20 mouse cellular contexts compared by ENCODE assay signal in genomic region chr2:156643406-156643805, GRCm38 (mm10). TPM values are rescaled to one million over a fixed set of nuclear protein-coding genes. Genes with fewer than 3 reads are reported as not detected.
DNase-seq lines count a peak whose midpoint lies in the region; ATAC-seq and TF ChIP-seq lines count a peak whose summit lies in the region.
"Had no signal": no experiment of that assay in that cellular context is flagged by ENCODE, and none has a peak within 500 bp of the region (broad histone marks: within the 10 kb centered on the region; RNA-seq: fewer than 3 reads in every experiment).

No protein-coding gene starts in this region.

- no peak for TF ChIP-seq POLR2A in ES-Bruce4 (IDR thresholded peaks at IDR 0.05; ENCODE audit: insufficient read depth, low read length)

- peak; percentile 35; the same call in 1 of the 2 replicates for TF ChIP-seq EP300 in ES-Bruce4 (IDR thresholded peaks at IDR 0.05; ENCODE audit: insufficient read depth, low read depth, low read length)

- no peak for DNase-seq in midbrain, embryonic 10.5 days (ENCODE audit: low spot score)
- no peak for DNase-seq in midbrain, embryonic 14.5 days
- DNase-seq in ES-E14 (ENCODE audit: low read depth, low spot score) (no peak), ZHBTc4 (ENCODE audit: low read depth, low spot score) (peak; percentile 64)
- no peak for DNase-seq in adrenal gland, adult 8-10 months
- no peak for DNase-seq in spleen, postnatal 36 days (ENCODE audit: low spot score in 2 of 2)
- no peak for DNase-seq in embryo, embryonic 11 days
- DNase-seq: adrenal gland, adult 2 months; adrenal gland, postnatal 14 days; adrenal gland, postnatal 36 days; cerebellum, adult 18-20 months; cerebellum, adult 8-10 months had no signal

- no peak overlapping the region for H3K9ac ChIP-seq in midbrain, embryonic 14.5 days (replicated peaks; ENCODE audit: low read length)
- no peak overlapping the region for H3K9ac ChIP-seq in ES-Bruce4 (ENCODE audit: low read depth, poor library complexity, severe bottlenecking)
- H3K9ac ChIP-seq in ES-E14 (ENCODE audit: insufficient read depth, low read depth, low read length, poor library complexity, severe bottlenecking) = no peak overlapping the region
- H3K9ac ChIP-seq: embryonic facial prominence, embryonic 13.5 days; embryonic facial prominence, embryonic 15.5 days; forebrain, embryonic 12.5 days had no signal

- no peak for ATAC-seq in midbrain, embryonic 14.5 days (ENCODE audit: low FRiP score, low TSS enrichment)
- ATAC-seq: forebrain, embryonic 14.5 days; forebrain, embryonic 16.5 days had no signal

- TF ChIP-seq CTCF in ES-Bruce4 (IDR thresholded peaks at IDR 0.05; ENCODE audit: low read depth, low read length) = no peak

- H3K4me3 ChIP-seq in midbrain, embryonic 10.5 days = no peak overlapping the region
- no peak overlapping the region for H3K4me3 ChIP-seq in midbrain, embryonic 14.5 days (replicated peaks; ENCODE audit: low read depth, low read length)
- peak overlapping the region; percentile 8; the same call in 1 of the 2 replicates for H3K4me3 ChIP-seq in ES-Bruce4 (ENCODE audit: low read depth, low read length)
- peak overlapping the region; percentile 28 to 39; a peak in 2 of 4 replicates for H3K4me3 ChIP-seq in ES-E14 (ENCODE audit: insufficient read depth in 1 of 2, low read depth in 1 of 2, low read length in 2 of 2, poor library complexity in 1 of 2, severe bottlenecking in 1 of 2)
- H3K4me3 ChIP-seq: embryonic facial prominence, embryonic 13.5 days; embryonic facial prominence, embryonic 15.5 days; erythroblast, embryonic 14.5 days; forebrain, embryonic 10.5 days; forebrain, embryonic 12.5 days had no signal

- no peak overlapping the region for H3K4me2 ChIP-seq in midbrain, embryonic 14.5 days (ENCODE audit: low read length)
- H3K4me2 ChIP-seq: embryonic facial prominence, embryonic 13.5 days; embryonic facial prominence, embryonic 15.5 days; forebrain, embryonic 12.5 days had no signal

- WGBS in midbrain, embryonic 10.5 days = 37% methylated on average over 3 of the region's 3 CpGs
- 40% methylated on average over 3 of the region's 3 CpGs for WGBS in midbrain, embryonic 14.5 days

- no peaks in the 10 kb centered on the region for H3K36me3 ChIP-seq in midbrain, embryonic 10.5 days
- no peaks in the 10 kb centered on the region for H3K36me3 ChIP-seq in midbrain, embryonic 14.5 days (ENCODE audit: control insufficient read depth, insufficient read depth, low read length)
- H3K36me3 ChIP-seq in ES-Bruce4 (ENCODE audit: control insufficient read depth, insufficient read depth, low read length, poor library complexity, severe bottlenecking) (no peaks in the 10 kb centered on the region), ES-E14 (ENCODE audit: control insufficient read depth, insufficient read depth, low read length, poor library complexity, severe bottlenecking) (no peaks in the 10 kb centered on the region)
- H3K36me3 ChIP-seq: embryonic facial prominence, embryonic 13.5 days; embryonic facial prominence, embryonic 15.5 days; forebrain, embryonic 10.5 days; forebrain, embryonic 12.5 days had no signal

- H3K27ac ChIP-seq in midbrain, embryonic 10.5 days (replicated peaks) = peak overlapping the region; percentile 38; the same call in 1 of the 2 replicates
- no peak overlapping the region for H3K27ac ChIP-seq in midbrain, embryonic 14.5 days (replicated peaks; ENCODE audit: low read depth, low read length)
- H3K27ac ChIP-seq in ES-Bruce4 (ENCODE audit: insufficient read depth, low read length) = peak overlapping the region; percentile 90
- peak overlapping the region; percentile 81 for H3K27ac ChIP-seq in ES-E14 (ENCODE audit: insufficient read depth, low read depth, low read length, poor library complexity, severe bottlenecking)
- H3K27ac ChIP-seq: embryonic facial prominence, embryonic 13.5 days; embryonic facial prominence, embryonic 15.5 days; forebrain, embryonic 12.5 days had no signal

- no peaks in the 10 kb centered on the region for H3K27me3 ChIP-seq in midbrain, embryonic 10.5 days (ENCODE audit: low read depth, poor library complexity, severe bottlenecking)
- H3K27me3 ChIP-seq in midbrain, embryonic 14.5 days (ENCODE audit: control insufficient read depth, insufficient read depth, low read length) = no peaks in the 10 kb centered on the region
- no peaks in the 10 kb centered on the region for H3K27me3 ChIP-seq in ES-Bruce4 (ENCODE audit: control insufficient read depth, insufficient read depth, low read length, poor library complexity, severe bottlenecking)
- H3K27me3 ChIP-seq: embryonic facial prominence, embryonic 15.5 days had no signal

- H3K4me1 ChIP-seq in midbrain, embryonic 10.5 days = peaks cover 49% of the 10 kb centered on the region
- peaks cover 4% of the 10 kb centered on the region; the same call in 1 of the 2 replicates for H3K4me1 ChIP-seq in midbrain, embryonic 14.5 days (ENCODE audit: control insufficient read depth, insufficient read depth, low read length)
- H3K4me1 ChIP-seq in ES-Bruce4 (ENCODE audit: control insufficient read depth, insufficient read depth, low read length) (peaks cover 15% of the 10 kb centered on the region), ES-E14 (ENCODE audit: control insufficient read depth in 2 of 2, insufficient read depth in 2 of 2, low read length in 2 of 2, poor library complexity in 1 of 2) (peaks cover 14 to 48% of the 10 kb centered on the region in 2 experiments)
- H3K4me1 ChIP-seq: embryonic facial prominence, embryonic 13.5 days; embryonic facial prominence, embryonic 15.5 days had no signal

- no peaks in the 10 kb centered on the region for H3K9me3 ChIP-seq in midbrain, embryonic 10.5 days (replicated peaks)
- no peaks in the 10 kb centered on the region for H3K9me3 ChIP-seq in midbrain, embryonic 14.5 days (ENCODE audit: control insufficient read depth, low read length)
- H3K9me3 ChIP-seq in ES-Bruce4 (replicated peaks; ENCODE audit: control insufficient read depth, insufficient read depth, low read length, poor library complexity, severe bottlenecking) (no peaks in the 10 kb centered on the region), ES-E14 (ENCODE audit: control insufficient read depth, insufficient read depth, low read depth, low read length) (no peaks in the 10 kb centered on the region)
- H3K9me3 ChIP-seq: embryonic facial prominence, embryonic 13.5 days; embryonic facial prominence, embryonic 15.5 days; forebrain, embryonic 10.5 days; forebrain, embryonic 12.5 days had no signal

- in situ Hi-C loops in ES-E14 (cut with MboI; ENCODE audit: low sequenced_read_pairs in 2 of 2, unreplicated experiment in 2 of 2) = no loop called here

TF ChIP-seq in ES-E14, 5 proteins besides CTCF, POLR2A, EP300 and RAD21:
- no peak for TF ChIP-seq HCFC1 (IDR thresholded peaks at IDR 0.05; ENCODE audit: borderline replicate concordance, insufficient read depth, low read length)
- no peak for TF ChIP-seq ZC3H11A (IDR thresholded peaks at IDR 0.05; ENCODE audit: borderline replicate concordance, low read depth, low read length)
- no peak for TF ChIP-seq ZNF384 (IDR thresholded peaks at IDR 0.05; ENCODE audit: low read depth, low read length)
- TF ChIP-seq MAFK (IDR thresholded peaks at IDR 0.05; ENCODE audit: insufficient read depth, low read depth, low read length) = no peak
- no peak for TF ChIP-seq CHD2 (IDR thresholded peaks at IDR 0.05; ENCODE audit: low read depth, low read length)

RNA-seq across cellular contexts. Expression of gene Dlgap4, which starts 29.9 kb away (rescaled TPM):
- polyA plus RNA-seq in midbrain, embryonic 10.5 days (2016; fragmentation: Nextera tagmentation; extraction: Ambion mirVana) = 128 and 146 TPM in 2 replicates
- polyA plus RNA-seq in midbrain, embryonic 14.5 days (2014; fragmentation: Nextera tagmentation; extraction: Ambion mirVana) = 272 and 276 TPM in 2 replicates
- 60.6 and 79.3 TPM in 2 replicates for polyA plus RNA-seq in ES-Bruce4 (2011; ENCODE audit: insufficient read depth, insufficient read length, low read depth, missing spikeins)
- 18.7 and 28.8 TPM in 2 replicates for total RNA-seq in ES-E14 (2012; rRNA removed)
- total RNA-seq in adrenal gland, adult 8-10 months (2022) = 10 to 100 TPM; 43.0 to 72.3 (median 58.4) TPM

Comparison
In these comparisons a context has a peak if more than half of its experiments do, and no peak if none do; other contexts are left out.
1. H3K4me3 ChIP-seq: peak in ES-Bruce4 (single experiment) and ES-E14 (2 of 2); none in midbrain, embryonic 10.5 days (single experiment) and midbrain, embryonic 14.5 days (single experiment).